Mouse (Mus musculus) forebrain, embryonic 14.5 days (tissue): Measurements from ENCODE around the gene Rhebl1. TPM values are rescaled to one million over a fixed set of nuclear protein-coding genes. Genes with fewer than 3 reads are reported as not detected.

Experiments
- ATAC-seq: fragments of 200-750 bp; cut with Nextera tagmentation; 2 replicates; pipeline ENCODE4 v1.8.0; 2017; ENCODE audit warnings: mild to moderate bottlenecking, moderate library complexity
- DNase-seq: peaks from one replicate; pipeline ENCODE4 v3.0.0-alpha.2; 2015; ENCODE audit warnings: low spot score
- H3K27ac ChIP-seq: fragments of 300-500 bp; sonication (generic); 2 replicates; pipeline ENCODE4 v1.5.1; 2014; ENCODE audit warnings: low read depth, mild to moderate bottlenecking, control low read depth, low read length, moderate library complexity
- H3K27me3 ChIP-seq: fragments of 300-500 bp; sonication (generic); replicated peaks from 2 replicates; pipeline ENCODE4 v1.6.1; 2014; ENCODE audit warnings: low read length, control low read depth, mixed read lengths; ENCODE audit not compliant: control insufficient read depth, insufficient read depth
- H3K36me3 ChIP-seq: fragments of 300-500 bp; sonication (generic); 2 replicates; pipeline ENCODE4 v1.6.1; 2014; ENCODE audit warnings: low read length, control low read depth; ENCODE audit not compliant: control insufficient read depth, insufficient read depth
- H3K4me1 ChIP-seq: fragments of 300-500 bp; sonication (generic); 2 replicates; pipeline ENCODE4 v1.6.1; 2014; ENCODE audit warnings: antibody characterized with exemption, low read length, control low read depth; ENCODE audit not compliant: control insufficient read depth, insufficient read depth
- H3K4me2 ChIP-seq: fragments of 300-500 bp; sonication (generic); 2 replicates; pipeline ENCODE4 v1.6.1; 2014; ENCODE audit warnings: mild to moderate bottlenecking, control low read depth, low read length
- H3K4me3 ChIP-seq: fragments of 300-500 bp; sonication (generic); 2 replicates; pipeline ENCODE4 v1.5.1; 2014; ENCODE audit warnings: low read depth, low read length, control low read depth
- H3K9ac ChIP-seq: fragments of 300-500 bp; sonication (generic); 2 replicates; pipeline ENCODE4 v1.6.1; 2014; ENCODE audit warnings: mild to moderate bottlenecking, low read length, control low read depth, moderate library complexity
- H3K9me3 ChIP-seq: fragments of 300-500 bp; sonication (generic); replicated peaks from 2 replicates; pipeline ENCODE4 v1.6.1; 2016; ENCODE audit warnings: low read length, control low read depth, mixed read lengths; ENCODE audit not compliant: control insufficient read depth
- WGBS: fragments of 180-500 bp; shearing (Covaris S2); extraction: QIAGEN DNeasy Blood & Tissue Kit; methylation state at CpG from one replicate; pipeline ENCODE4 v1.1.7; 2014; 5-methylcytosine and 5-hydroxymethylcytosine counted together
- polyA plus RNA-seq: library from polyadenylated mRNA; unstranded; fragments of >200 nt; fragmentation: Nextera tagmentation; extraction: Ambion mirVana; gene quantifications from 2 replicates; pipeline ENCODE4 v1.2.1, GENCODE M21; 2014

Gene Rhebl1
- polyA plus RNA-seq, 1 experiment from 2014 or later = 30.3 TPM

DNA sequence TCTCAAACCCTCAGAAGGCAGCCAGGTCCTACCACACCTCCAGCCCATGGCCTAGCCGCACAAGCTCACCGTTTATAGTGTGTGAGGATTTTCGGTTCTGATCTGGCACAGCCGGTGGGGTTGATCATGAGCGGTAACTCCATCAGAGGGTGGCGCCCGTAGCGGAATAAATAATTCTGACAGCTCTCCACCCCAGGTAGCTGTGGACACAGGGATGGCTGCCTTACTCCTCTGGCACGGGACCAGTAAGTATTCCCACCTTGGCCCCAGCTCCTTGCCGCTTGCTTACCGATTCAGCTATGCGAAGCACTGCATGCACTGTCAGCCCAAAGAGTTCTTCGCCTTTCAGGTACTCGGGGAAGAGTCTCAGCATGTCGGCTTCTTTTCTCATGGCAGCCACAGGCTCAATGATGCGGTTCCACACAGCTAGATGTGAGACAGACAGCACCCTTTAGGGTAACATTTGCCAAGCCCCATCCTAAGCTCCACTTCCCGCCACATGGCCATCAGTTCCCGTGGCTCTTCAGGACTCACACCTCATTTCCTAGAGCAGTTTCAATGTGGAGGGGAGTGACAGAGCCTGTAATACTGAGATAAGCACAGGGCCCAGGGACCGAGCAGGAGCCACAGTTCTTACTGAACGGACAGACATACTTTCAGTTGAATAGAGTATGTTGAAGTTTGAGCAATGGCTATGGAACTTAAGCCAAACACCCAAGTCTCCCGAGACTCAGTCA is 57.2 kb downstream of the Rhebl1 start:
- 94% methylated on average over 21 of the region's 21 CpGs for WGBS
- H3K4me3 ChIP-seq = no peak overlapping the region
- DNase-seq (no peak), ATAC-seq (no peak)
- H3K36me3 ChIP-seq = peaks cover 97% of the 10 kb centered on the region
- no peaks in the 10 kb centered on the region for H3K9me3 ChIP-seq
- no peak overlapping the region for H3K9ac ChIP-seq
- H3K4me2 ChIP-seq = no peak overlapping the region
- H3K4me1 ChIP-seq = no peaks in the 10 kb centered on the region
- no peak overlapping the region for H3K27ac ChIP-seq
- H3K27me3 ChIP-seq = no peaks in the 10 kb centered on the region

DNA sequence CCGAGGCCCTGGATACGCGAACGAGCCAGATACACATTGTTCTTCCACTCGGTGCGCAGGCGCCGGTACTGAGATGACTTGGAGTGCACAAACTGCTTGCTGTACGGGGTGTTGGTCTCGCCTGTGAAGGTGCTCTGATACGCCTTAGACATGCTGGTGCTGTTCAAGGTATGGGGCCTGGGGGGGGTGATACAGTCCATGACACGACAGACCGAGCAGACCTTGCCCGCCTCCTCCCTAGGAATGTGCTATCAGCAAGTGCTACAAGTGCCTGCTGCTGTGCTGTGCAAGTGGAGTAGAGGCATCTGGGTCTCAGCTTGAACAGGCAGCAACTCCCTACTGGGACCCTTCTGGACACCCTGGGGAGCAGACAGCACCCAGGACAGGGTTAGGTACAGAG is 59.0 kb downstream of the Rhebl1 start:
- Histone ChIP-seq H3K4me3 (no peak overlapping the region), H3K27me3 (no peaks in the 10 kb centered on the region), H3K4me2 (no peak overlapping the region), H3K36me3 (peaks cover 78% of the 10 kb centered on the region), H3K4me1 (peaks cover 2% of the 10 kb centered on the region; the same call in 1 of the 2 replicates), H3K9ac (no peak overlapping the region), H3K9me3 (no peaks in the 10 kb centered on the region), H3K27ac (no peak overlapping the region)
- WGBS = 91% methylated on average over 14 of the region's 14 CpGs
- ATAC-seq = no peak
- no peak for DNase-seq

DNA sequence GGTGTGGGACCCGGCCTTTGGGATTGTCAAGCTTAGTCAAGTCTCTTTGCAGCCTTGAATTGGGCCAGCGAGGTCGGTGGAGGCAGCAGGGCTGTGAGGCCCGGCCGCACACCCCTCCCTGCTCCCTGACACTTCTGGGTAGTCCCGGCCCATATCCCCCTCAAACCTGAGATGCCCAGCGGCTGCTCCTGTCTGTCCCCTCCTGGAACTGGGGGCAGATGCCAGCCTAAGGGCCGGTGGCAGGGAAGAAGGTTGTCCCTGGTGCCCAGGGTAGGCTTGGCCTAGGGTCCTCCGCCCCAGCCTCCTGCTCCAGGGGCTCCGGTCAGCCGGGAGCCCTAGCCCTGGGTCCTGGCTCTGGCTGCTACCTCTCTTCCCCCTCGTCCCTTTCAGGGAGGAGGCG is 60.3 kb downstream of the Rhebl1 start:
- Histone ChIP-seq H3K4me1 (peaks cover 5% of the 10 kb centered on the region; the same call in 1 of the 2 replicates), H3K9me3 (no peaks in the 10 kb centered on the region), H3K27ac (no peak overlapping the region), H3K9ac (no peak overlapping the region), H3K36me3 (peaks cover 66% of the 10 kb centered on the region), H3K4me2 (no peak overlapping the region), H3K4me3 (no peak overlapping the region), H3K27me3 (no peaks in the 10 kb centered on the region)
- 88% methylated on average over 13 of the region's 13 CpGs for WGBS
- no peak for DNase-seq
- no peak for ATAC-seq

DNA sequence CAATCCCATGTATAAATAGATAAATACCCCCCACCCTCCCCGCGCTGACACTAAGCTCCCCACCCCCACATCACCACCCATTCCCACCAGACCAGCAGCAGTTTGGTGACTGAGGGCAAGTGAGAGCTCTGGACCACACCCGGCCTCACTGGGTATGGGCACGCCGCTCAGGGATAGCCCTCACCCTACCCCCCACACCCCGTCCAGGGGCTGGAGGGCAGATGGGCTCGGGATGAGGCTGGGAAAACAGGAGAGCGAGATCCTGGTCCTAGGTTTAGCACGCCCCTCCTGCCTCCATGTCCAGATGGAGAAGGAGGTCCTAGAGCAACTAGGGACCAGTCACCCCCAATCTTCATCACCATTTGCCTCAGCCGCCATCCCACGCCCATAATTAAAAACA is 61.1 kb downstream of the Rhebl1 start:
- Histone ChIP-seq H3K4me1 (peaks cover 5% of the 10 kb centered on the region; the same call in 1 of the 2 replicates), H3K27ac (no peak overlapping the region), H3K4me2 (no peak overlapping the region), H3K36me3 (peaks cover 58% of the 10 kb centered on the region), H3K9ac (no peak overlapping the region), H3K27me3 (no peaks in the 10 kb centered on the region), H3K9me3 (no peaks in the 10 kb centered on the region), H3K4me3 (no peak overlapping the region)
- WGBS = 89% methylated on average over 11 of the region's 11 CpGs
- ATAC-seq (no peak), DNase-seq (no peak)

DNA sequence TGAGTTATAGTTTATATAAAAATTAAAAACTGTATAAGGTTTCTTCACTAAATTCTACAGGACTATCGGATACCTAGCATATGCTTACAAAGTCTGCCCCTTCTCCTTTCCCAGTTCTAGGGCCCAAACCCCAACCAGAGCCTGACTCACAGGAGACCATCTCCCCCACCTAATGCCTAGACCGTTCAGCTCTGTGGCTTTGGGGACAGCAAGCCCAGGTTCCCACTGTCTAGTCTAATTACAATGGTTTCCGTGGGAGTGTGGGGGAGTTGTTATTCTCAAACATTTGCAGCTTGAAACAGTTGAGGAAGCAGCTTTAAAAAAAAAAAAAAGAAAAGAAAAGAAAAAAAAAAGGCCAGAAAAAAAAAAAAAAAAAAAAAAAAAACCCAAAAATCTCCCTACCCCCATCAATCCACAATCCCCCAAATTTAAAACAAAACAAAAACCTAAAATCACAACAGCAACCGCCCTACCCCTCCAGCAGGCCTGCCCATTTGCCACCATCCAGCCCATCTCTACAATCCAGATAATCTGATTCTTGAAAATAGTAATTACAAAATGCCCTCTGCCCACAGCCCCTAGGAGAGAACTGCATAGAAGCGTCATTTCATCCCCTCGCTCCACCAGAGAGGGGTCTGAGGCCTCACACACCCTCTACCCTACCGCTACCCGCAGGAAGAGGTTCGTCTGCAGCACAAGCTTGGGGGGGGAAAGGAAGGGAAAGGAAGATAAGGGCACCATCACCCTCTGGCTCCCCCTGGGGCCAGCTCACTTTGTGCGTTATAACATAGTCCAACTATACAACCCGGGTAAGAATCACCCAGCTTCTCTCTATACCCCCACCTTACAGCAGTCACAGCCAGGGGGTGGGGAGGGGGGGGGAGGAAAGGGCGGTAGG is 61.9 kb downstream of the Rhebl1 start:
- no peak overlapping the region for H3K4me3 ChIP-seq
- peaks cover 5% of the 10 kb centered on the region; the same call in 1 of the 2 replicates for H3K4me1 ChIP-seq
- no peak for ATAC-seq
- no peak overlapping the region for H3K27ac ChIP-seq
- no peak for DNase-seq
- H3K9me3 ChIP-seq = no peaks in the 10 kb centered on the region
- peak overlapping the region; percentile 69; the same call in 1 of the 2 replicates for H3K4me2 ChIP-seq
- 60% methylated on average over 12 of the region's 12 CpGs for WGBS
- peaks cover 50% of the 10 kb centered on the region for H3K36me3 ChIP-seq
- no peaks in the 10 kb centered on the region for H3K27me3 ChIP-seq
- H3K9ac ChIP-seq = no peak overlapping the region

DNA sequence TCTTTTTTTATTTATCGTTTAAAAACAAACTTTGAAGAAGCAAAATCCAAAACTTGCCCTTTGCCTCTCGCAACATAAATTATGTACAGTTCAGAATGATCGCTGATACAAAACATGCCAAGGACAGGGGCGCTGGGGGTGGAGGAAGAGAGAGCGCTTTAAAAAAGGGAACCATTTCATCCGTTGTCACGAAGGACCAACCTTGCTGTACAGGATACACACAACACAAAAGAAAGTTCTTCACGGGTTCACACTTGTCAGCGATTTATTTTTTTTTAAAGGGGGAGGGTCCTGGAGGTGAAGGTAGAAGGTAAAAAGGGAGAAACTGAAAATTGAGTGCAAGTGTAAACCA is 62.7 kb downstream of the Rhebl1 start:
- Histone ChIP-seq H3K9me3 (no peaks in the 10 kb centered on the region), H3K4me3 (peak overlapping the region; percentile 75), H3K27ac (peak overlapping the region; percentile 66), H3K27me3 (no peaks in the 10 kb centered on the region), H3K4me2 (peak overlapping the region; percentile 69), H3K9ac (peak overlapping the region; percentile 75; the same call in 1 of the 2 replicates), H3K4me1 (peaks cover 5% of the 10 kb centered on the region; the same call in 1 of the 2 replicates), H3K36me3 (peaks cover 42% of the 10 kb centered on the region)
- DNase-seq (no peak), ATAC-seq (peak; percentile 28; the same call in 1 of the 2 replicates)
- 16% methylated on average over 9 of the region's 9 CpGs for WGBS

DNA sequence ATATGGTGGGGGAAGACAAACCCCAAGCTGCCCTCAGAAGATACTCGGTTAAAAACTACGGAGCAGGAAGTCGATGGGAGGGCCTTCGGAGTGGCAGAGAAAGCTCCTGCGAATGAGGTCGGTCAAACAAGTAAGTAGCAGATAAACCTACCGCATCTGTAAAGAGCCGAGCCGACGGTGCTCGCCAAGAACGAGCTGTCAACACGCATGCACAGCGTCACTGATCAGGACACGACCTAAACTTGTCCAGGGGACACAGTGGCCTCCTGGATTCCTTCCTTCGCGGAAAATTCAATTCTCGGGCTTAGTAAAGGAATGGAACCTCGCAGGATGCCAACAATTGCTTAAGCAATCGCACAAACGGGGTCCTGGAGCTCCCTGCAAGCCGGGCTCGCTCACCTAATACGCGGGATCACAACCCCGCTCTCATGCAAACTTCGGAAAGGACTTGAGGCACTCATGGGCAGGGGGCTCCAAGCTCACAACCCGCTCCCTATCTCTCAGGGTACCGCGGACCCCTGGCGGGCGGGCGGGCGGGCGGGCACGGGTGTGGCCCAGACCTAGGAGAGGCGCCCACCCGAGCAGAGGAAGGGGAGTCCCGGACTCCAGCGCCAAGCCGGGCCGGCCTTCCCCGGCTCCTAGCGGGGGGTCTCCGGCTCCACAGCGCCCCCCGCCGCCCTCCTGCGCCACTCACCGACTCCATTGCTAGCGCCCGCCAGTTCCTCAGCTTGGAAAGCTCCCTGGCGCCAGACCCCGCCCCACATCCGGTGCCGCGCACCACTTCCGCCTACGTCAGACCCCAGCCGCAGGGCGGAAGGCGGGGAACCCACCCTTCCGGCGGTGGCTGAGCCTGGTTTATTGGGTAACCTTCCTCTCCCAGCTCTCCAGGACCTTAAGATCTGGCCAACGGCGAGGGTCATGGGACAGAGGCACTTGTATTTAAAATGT is 63.3 kb downstream of the Rhebl1 start, which contains the start of gene Prkag1:
TSS of gene Prkag1 (minus strand) at position 786 of the 948 bp plus-strand sequence.
- no peaks in the 10 kb centered on the region for H3K9me3 ChIP-seq
- peak within 1 kb of the TSS; percentile 75 for H3K4me3 ChIP-seq
- WGBS = under 1% methylated on average over 64 of the region's 66 CpGs
- ATAC-seq (peak; percentile 99), DNase-seq (peak; percentile 97)
- H3K27me3 ChIP-seq = no peaks in the 10 kb centered on the region
- H3K27ac ChIP-seq = peak within 1 kb of the TSS; percentile 78
- H3K4me2 ChIP-seq = peak within 1 kb of the TSS; percentile 69
- peak within 1 kb of the TSS; percentile 75 for H3K9ac ChIP-seq
- peaks cover 36% of the 10 kb centered on the region for H3K36me3 ChIP-seq
- peaks cover 5% of the 10 kb centered on the region; the same call in 1 of the 2 replicates for H3K4me1 ChIP-seq
